Mouse (Mus musculus) 416B (cell line): ENCODE measurements around the gene Rpl41.

Experiments
- DNase-seq: peaks from one replicate; pipeline ENCODE4 v3.0.0; 2011; ENCODE audit warnings: low read depth

The Rpl41 gene

GRCm38 (mm10) chr10:128548947-128549681, at the start of gene Rpl41:
TSS of gene Rpl41 (minus strand) at chr10:128549305.
- peak; percentile 100 for DNase-seq

- no peak for DNase-seq
Observed at GRCm38 (mm10) chr10:128598476-128598875, 49.4 kb upstream of the Rpl41 start.

- DNase-seq: no peak
Observed at GRCm38 (mm10) chr10:128592797-128593196, 43.7 kb upstream of the Rpl41 start.

- DNase-seq: peak; percentile 49
Observed at GRCm38 (mm10) chr10:128591436-128591835, 42.3 kb upstream of the Rpl41 start.

DNA sequence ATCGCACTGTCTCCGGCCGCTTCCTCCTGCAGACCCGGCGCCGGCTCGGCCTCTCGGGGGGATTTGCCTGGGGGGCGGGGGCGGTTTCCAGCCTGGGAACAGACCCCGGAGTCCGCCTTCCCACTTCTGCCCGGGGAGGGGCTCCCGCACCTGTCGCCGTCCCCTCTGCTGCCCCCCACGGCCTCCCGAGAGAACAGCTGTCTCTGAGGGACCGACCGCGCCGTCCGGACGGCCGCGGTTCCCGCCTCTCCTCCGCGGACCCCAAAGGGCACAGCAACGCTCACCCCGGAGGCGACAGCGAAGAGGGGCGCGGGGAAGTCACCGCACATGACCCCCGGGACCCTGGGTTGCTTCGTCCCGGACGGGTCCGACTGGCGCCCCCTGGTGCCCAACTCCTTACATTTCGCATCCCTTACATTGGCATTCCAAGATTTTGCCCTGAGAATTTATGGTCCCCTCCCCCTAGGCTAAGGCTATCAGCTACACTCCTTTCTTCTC, 41.1 kb upstream of the Rpl41 start:
- peak; percentile 59 for DNase-seq

DNA sequence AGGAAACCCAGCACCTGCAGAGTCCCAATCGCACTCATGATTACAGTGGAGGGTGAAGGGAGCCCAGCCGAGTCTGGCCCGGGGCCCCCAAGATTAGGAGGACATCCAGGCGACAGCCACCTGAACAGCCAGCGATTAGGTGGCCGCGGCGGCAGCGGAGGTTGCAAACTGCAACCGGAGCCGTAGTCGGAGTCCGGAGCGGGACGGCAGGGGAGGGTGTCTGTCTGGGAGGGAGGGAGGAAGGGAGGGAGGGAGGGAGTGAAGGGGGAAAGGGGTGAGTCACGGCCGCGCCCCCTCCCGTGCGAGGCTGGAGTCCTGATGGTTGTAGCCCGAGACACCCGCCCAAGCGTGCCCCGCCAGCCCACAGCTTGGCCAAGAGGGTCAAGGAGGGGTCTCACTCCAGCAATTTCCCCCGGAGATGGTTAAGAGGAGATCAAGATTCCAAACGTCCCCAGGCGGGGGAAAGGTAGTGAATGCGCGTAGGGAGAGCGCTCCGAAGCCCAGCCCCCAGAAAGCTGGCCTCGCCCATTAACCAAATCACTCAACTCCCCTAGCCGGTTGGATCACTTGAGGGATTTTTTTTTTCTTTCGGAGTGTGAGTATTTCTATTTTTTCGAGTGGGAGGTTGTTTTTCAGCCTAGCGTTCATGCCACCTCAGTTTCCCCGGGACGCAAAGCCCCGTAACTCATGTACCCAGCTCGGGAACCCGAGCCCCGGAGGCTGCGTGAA, 40.5 kb upstream of the Rpl41 start, which contains the start of gene Erbb3:
TSS of gene Erbb3 (minus strand) at position 189 of the 729 bp plus-strand sequence.
- DNase-seq: peak; percentile 76

DNA sequence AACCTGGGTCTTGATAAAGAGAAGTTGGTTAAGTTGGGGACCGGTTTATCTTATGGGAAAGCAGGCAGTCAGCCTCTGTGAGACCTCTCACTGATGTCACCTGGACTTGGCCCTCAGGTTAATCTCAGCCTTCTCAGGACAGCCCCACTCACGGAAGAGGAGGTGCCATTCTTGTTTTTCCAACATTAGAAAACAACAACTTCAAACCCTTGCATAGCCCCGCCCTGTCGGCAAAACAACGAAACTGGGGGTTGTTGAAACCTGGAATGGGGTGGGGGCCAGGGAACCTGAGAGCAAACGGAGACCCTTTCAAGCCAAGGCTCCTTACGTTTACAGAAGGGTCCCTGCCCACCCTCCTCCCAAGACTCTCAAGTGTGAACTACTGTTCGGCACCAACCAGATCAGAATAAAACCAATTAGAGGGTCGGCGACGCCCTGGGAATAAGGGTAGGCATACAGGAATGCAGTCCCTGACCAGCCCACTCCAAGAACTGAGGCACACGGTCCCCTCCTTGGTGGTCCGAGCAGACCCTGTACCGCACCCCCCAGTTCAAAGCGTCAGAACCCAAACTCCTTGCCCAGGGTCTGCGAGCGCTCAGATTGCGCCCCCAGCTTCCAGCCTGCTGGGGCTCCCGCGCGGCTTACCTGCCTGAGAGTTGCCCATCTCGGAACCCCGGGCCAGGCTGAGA, 39.8 kb upstream of the Rpl41 start:
- DNase-seq: no peak

DNA sequence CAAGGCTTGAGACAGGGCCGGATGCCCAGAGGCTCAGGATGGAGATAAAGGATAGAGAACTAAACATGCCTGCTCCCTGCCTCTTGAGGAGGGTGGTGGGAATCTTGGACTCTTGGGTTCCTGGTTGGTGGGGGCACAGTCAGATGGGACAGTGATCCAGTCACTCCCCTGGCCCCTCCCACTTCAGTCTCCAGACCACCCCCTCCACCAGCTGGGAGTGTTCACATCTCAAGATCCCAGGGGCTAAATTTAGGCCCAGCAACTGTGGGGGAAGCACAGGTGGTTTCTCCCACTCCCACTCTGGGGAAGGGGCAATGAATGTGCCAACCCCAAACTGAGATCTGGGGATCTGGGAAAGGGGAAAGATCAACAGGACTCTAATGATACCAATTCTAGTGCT, 39.0 kb upstream of the Rpl41 start:
- no peak for DNase-seq

DNA sequence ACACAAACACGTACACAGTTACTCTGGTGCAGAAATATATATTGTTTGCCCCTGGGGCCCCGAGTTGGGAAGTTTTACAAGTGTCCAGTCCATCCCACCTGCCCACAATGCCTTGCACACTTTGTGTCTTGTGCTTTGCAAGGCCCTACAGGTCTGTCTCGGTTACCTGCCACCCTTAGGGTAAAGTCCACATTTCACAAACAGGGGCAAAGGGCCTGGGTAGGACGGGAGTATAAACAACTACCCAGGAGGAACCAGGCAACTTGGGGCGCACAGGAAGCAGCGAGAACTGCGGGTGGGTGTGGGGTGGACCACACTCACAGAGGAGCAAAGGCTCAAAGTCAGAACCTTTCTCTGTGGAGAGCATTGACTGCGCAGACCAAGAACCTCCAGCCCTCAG, 38.6 kb upstream of the Rpl41 start:
- DNase-seq: no peak

DNA sequence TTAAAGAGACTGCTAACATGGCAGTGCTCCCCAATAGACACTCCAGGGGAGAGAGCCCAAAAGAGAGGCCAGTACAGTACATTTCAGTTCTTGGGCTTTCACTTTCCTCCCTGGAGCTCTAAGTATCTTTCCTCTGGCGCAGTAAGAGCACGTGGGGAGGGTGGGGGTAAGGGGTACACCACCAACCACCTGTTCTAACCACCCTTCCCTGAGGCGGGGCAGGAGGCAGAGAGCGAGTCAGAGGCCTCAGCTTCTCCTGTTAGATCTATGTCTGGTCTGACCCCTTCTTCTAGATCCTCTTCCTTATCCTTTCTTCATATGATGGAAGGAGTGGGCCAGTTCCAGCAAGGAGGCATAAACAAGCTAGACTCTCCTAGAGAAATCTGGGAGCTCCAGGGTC, 38.0 kb upstream of the Rpl41 start:
- no peak for DNase-seq

GRCm38 (mm10) chr10:128586546-128586945, 37.4 kb upstream of the Rpl41 start:
- DNase-seq: no peak

GRCm38 (mm10) chr10:128584386-128584785, 35.3 kb upstream of the Rpl41 start:
- no peak for DNase-seq

DNA sequence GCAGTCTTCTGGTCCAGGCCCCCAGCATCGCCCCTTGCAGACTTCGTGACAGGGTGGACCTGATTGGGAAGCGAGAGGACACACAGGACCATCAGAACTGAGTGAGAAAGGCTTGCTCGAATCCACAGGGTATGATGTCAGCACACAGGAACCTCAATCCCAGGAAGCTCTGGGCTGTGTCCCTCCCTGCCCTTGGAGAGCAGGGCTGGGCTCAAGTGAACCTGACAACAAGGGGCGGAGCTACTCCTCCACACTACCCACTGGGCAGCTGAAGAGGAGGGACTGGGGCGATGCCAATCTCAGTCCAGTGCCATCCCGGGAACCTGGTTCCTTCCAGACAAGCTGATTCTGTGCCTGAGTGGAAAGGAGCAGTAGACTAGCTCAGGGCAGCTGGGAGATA, 34.5 kb upstream of the Rpl41 start:
- DNase-seq: no peak

DNA sequence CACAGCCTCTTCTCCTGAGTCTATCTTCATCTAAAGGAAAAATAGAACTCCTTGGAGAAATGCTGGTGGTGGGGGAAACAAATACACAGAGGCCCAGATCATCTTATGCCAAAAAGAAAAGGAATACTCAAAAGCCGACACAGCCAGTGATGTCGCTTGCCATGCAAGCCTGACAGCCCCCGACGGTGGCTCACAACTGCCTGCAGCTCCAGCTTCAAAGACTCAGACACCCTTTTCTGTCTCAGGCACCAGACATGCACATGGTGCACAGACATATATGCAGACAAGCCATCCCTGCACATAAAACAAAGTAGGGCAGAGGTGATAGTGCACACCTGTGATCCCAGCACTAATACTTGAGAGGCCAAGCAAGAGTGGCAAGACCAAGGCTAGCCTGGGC, 30.6 kb upstream of the Rpl41 start:
- DNase-seq: no peak

- DNase-seq: no peak
Observed at GRCm38 (mm10) chr10:128579298-128579697, 30.2 kb upstream of the Rpl41 start.

DNA sequence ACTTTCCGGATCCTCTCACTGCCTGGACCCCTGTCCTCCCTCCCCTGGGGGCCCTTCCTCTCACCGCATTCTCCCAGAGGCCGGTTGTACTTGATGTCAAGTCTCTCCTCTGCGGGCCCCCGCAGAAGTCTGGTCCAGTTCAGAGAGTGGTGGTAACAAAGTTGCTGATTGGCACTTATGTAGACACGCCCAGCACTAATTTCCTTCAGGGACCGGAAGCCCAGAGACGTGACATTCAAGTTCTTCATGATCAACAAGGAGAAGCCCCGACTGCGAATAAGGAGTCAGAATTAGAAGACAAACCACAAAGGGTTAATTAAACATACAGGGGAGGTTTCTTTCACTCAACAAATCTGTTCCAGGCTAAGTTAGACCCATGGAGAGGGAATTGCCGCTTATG, 29.2 kb upstream of the Rpl41 start:
- no peak for DNase-seq

- DNase-seq: peak; percentile 53
Observed at GRCm38 (mm10) chr10:128575063-128575462, 26.0 kb upstream of the Rpl41 start.

- peak; percentile 100 for DNase-seq
Observed at GRCm38 (mm10) chr10:128565788-128566531, 16.9 kb upstream of the Rpl41 start, which contains the start of gene Pa2g4. TSS of gene Pa2g4 (minus strand) at chr10:128565987.

- DNase-seq: peak; percentile 74
Observed at GRCm38 (mm10) chr10:128565206-128565787, 16.2 kb upstream of the Rpl41 start.

DNA sequence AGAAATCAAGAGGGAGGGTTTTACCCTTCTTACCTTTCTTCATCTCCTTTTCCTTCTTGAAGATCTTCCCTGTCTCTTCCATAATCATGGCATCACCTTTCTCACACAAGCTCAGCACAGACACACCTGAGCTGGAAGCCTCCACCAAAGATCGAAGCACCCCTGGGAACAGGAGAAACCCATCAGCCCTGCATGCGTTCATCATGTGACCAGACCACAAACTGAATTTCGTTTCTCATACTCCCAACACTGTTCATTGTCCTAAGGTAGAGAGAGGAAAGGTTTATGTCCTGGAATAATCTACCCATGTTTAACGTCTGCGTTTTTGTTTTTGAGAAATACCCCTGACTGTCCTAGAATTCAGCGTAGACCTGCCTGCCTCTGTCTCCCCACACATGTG, 14.4 kb upstream of the Rpl41 start:
- DNase-seq: no peak

- peak; percentile 21 for DNase-seq
Observed at GRCm38 (mm10) chr10:128556963-128557362, 7.9 kb upstream of the Rpl41 start.
